Mouse (Mus musculus) frontal cortex, adult 2 months (tissue): ENCODE data around the gene 1700016K19Rik. TPM values are rescaled to one million over a fixed set of nuclear protein-coding genes. Genes with fewer than 3 reads are reported as not detected.

Experiments used
- polyA plus RNA-seq: library from polyadenylated mRNA; depleted of rRNA; stranded (reverse); fragments of >200 nt; gene quantifications from 2 replicates; pipeline ENCODE4 v1.2.3, GENCODE M21; 2012; rRNA removed

Gene 1700016K19Rik
- polyA plus RNA-seq, 1 experiment = 8.4 TPM

Other genes starting within 250 kb of the 1700016K19Rik start
- gene Doc2b, start 203.9 kb upstream of the 1700016K19Rik start, polyA plus RNA-seq = 5.2 and 11.0 TPM in 2 replicates
- 0.84 and 1.1 TPM in 2 replicates for gene Rph3al, start 61.5 kb upstream of the 1700016K19Rik start, polyA plus RNA-seq
- gene Rflnb, start 27.9 kb downstream of the 1700016K19Rik start, polyA plus RNA-seq = 8.4 and 10.6 TPM in 2 replicates
- 53.3 and 54.6 TPM in 2 replicates for gene Vps53, start 179.7 kb downstream of the 1700016K19Rik start, polyA plus RNA-seq
- 26.0 and 26.1 TPM in 2 replicates for gene Fam57a, start 179.8 kb downstream of the 1700016K19Rik start, polyA plus RNA-seq
- 1.4 and 1.5 TPM in 2 replicates for gene Dbil5, start 217.7 kb downstream of the 1700016K19Rik start, polyA plus RNA-seq
- 5.3 and 8.0 TPM in 2 replicates for gene Gemin4, start 217.8 kb downstream of the 1700016K19Rik start, polyA plus RNA-seq
- 14.5 and 16.7 TPM in 2 replicates for gene Mrm3, start 243.8 kb downstream of the 1700016K19Rik start, polyA plus RNA-seq
- gene Glod4, start 243.8 kb downstream of the 1700016K19Rik start, polyA plus RNA-seq = 48.6 and 53.1 TPM in 2 replicates